Mouse (Mus musculus): Measurements from ENCODE around the gene Snapin. TPM values are rescaled to one million over a fixed set of nuclear protein-coding genes. Genes with fewer than 3 reads are reported as not detected.
A peak's percentile ranks its signal among the peaks of the same experiment; 100 is the strongest.

Snapin gene
- polyA plus RNA-seq, 1 experiment from 2014 or later: 60.3 TPM

GRCm38 (mm10) chr3:90443977-90444376, 46.9 kb downstream of the Snapin start:
- Histone ChIP-seq H3K27me3 (ENCODE audit: low read depth, poor library complexity, severe bottlenecking) (no peaks in the 10 kb centered on the region), H3K4me1 (peaks cover 37% of the 10 kb centered on the region), H3K27ac (peak overlapping the region; percentile 5; the same call in 1 of the 2 replicates), H3K36me3 (no peaks in the 10 kb centered on the region), H3K4me3 (no peak overlapping the region), H3K9me3 (replicated peaks) (no peaks in the 10 kb centered on the region)
- no peak for DNase-seq (ENCODE audit: low spot score)
- WGBS: 88% methylated on average over 3 of the region's 3 CpGs

- Histone ChIP-seq H3K27me3 (ENCODE audit: low read depth, poor library complexity, severe bottlenecking) (no peaks in the 10 kb centered on the region), H3K4me1 (peaks cover 9% of the 10 kb centered on the region), H3K27ac (no peak overlapping the region)
These were observed 50.1 kb downstream of the Snapin start for GRCm38 (mm10) chr3:90440756-90441155.

More at GRCm38 (mm10) chr3:90440756-90441155, 50.1 kb downstream of the Snapin start:
- Histone ChIP-seq H3K4me3 (no peak overlapping the region), H3K36me3 (no peaks in the 10 kb centered on the region), H3K9me3 (replicated peaks) (no peaks in the 10 kb centered on the region)
- DNase-seq (ENCODE audit: low spot score): no peak
- 83% methylated on average over 2 of the region's 2 CpGs for WGBS

Other genes starting within 250 kb of the Snapin start
- 4.0 and 8.9 TPM in 2 replicates for gene Creb3l4, start 247.5 kb downstream of the Snapin start, polyA plus RNA-seq (2016; fragmentation: Nextera tagmentation; extraction: Ambion mirVana)
- gene Slc39a1, start 242.9 kb downstream of the Snapin start, polyA plus RNA-seq (2016; fragmentation: Nextera tagmentation; extraction: Ambion mirVana): 55.6 and 60.1 TPM in 2 replicates
- 26.5 and 31.6 TPM in 2 replicates for gene Crtc2, start 236.9 kb downstream of the Snapin start, polyA plus RNA-seq (2016; fragmentation: Nextera tagmentation; extraction: Ambion mirVana)
- 3.4 and 5.1 TPM in 2 replicates for gene Dennd4b, start 225.8 kb downstream of the Snapin start, polyA plus RNA-seq (2016; fragmentation: Nextera tagmentation; extraction: Ambion mirVana)
- 14.3 and 15.6 TPM in 2 replicates for gene Gatad2b, start 197.9 kb downstream of the Snapin start, polyA plus RNA-seq (2016; fragmentation: Nextera tagmentation; extraction: Ambion mirVana)
- 37.4 and 41.9 TPM in 2 replicates for gene Slc27a3, start 101.1 kb downstream of the Snapin start, polyA plus RNA-seq (2016; fragmentation: Nextera tagmentation; extraction: Ambion mirVana)
- gene Ints3, start 57.4 kb downstream of the Snapin start, polyA plus RNA-seq (2016; fragmentation: Nextera tagmentation; extraction: Ambion mirVana): 53.3 and 53.5 TPM in 2 replicates
- 3.5 and 4.7 TPM in 2 replicates for gene Npr1, start 25.2 kb downstream of the Snapin start, polyA plus RNA-seq (2016; fragmentation: Nextera tagmentation; extraction: Ambion mirVana)
- 374 and 379 TPM in 2 replicates for gene Ilf2, start 14.9 kb downstream of the Snapin start, polyA plus RNA-seq (2016; fragmentation: Nextera tagmentation; extraction: Ambion mirVana)
- 175 and 194 TPM in 2 replicates for gene Chtop, start 18.5 kb upstream of the Snapin start, polyA plus RNA-seq (2016; fragmentation: Nextera tagmentation; extraction: Ambion mirVana)
- gene S100a1, start 23.4 kb upstream of the Snapin start, polyA plus RNA-seq (2016; fragmentation: Nextera tagmentation; extraction: Ambion mirVana): 4.6 and 5.3 TPM in 2 replicates
- 8.5 and 10.3 TPM in 2 replicates for gene S100a13, start 23.4 kb upstream of the Snapin start, polyA plus RNA-seq (2016; fragmentation: Nextera tagmentation; extraction: Ambion mirVana)
- gene S100a14, start 35.8 kb upstream of the Snapin start, polyA plus RNA-seq (2016; fragmentation: Nextera tagmentation; extraction: Ambion mirVana): 0.30 TPM in 1 of 2 replicates, not detected in the other
- gene S100a16, start 46.2 kb upstream of the Snapin start, polyA plus RNA-seq (2016; fragmentation: Nextera tagmentation; extraction: Ambion mirVana): 40.1 and 40.8 TPM in 2 replicates
- gene S100a3, start 69.5 kb upstream of the Snapin start, polyA plus RNA-seq (2016; fragmentation: Nextera tagmentation; extraction: Ambion mirVana): 0.98 TPM in 1 of 2 replicates, not detected in the other
- not detected in 2 replicates for gene S100a2, start 99.2 kb upstream of the Snapin start, polyA plus RNA-seq (2016; fragmentation: Nextera tagmentation; extraction: Ambion mirVana)
- not detected in 2 replicates for gene Gm42674, start 110.9 kb upstream of the Snapin start, polyA plus RNA-seq (2016; fragmentation: Nextera tagmentation; extraction: Ambion mirVana)
- gene S100a4, start 112.7 kb upstream of the Snapin start, polyA plus RNA-seq (2016; fragmentation: Nextera tagmentation; extraction: Ambion mirVana): 0.34 and 0.64 TPM in 2 replicates
- not detected in 2 replicates for gene S100a5, start 117.5 kb upstream of the Snapin start, polyA plus RNA-seq (2016; fragmentation: Nextera tagmentation; extraction: Ambion mirVana)
- 11.4 and 11.6 TPM in 2 replicates for gene S100a6, start 121.8 kb upstream of the Snapin start, polyA plus RNA-seq (2016; fragmentation: Nextera tagmentation; extraction: Ambion mirVana)
- gene S100a7a, start 163.0 kb upstream of the Snapin start, polyA plus RNA-seq (2016; fragmentation: Nextera tagmentation; extraction: Ambion mirVana): not detected in 2 replicates
- gene S100a8, start 177.9 kb upstream of the Snapin start, polyA plus RNA-seq (2016; fragmentation: Nextera tagmentation; extraction: Ambion mirVana): 1.2 TPM in 1 of 2 replicates, not detected in the other
- 0.73 TPM in 1 of 2 replicates, not detected in the other for gene S100a9, start 204.7 kb upstream of the Snapin start, polyA plus RNA-seq (2016; fragmentation: Nextera tagmentation; extraction: Ambion mirVana)
- gene Pglyrp4, start 235.9 kb upstream of the Snapin start, polyA plus RNA-seq (2016; fragmentation: Nextera tagmentation; extraction: Ambion mirVana): not detected in 2 replicates